Mouse (Mus musculus): Measurements from ENCODE around the gene Sept4. TPM values are rescaled to one million over a fixed set of nuclear protein-coding genes. Genes with fewer than 3 reads are reported as not detected.

Sept4 gene
- polyA plus RNA-seq, 1 experiment from 2014 or later = 12.0 TPM

- H3K4me3 ChIP-seq (ENCODE audit: low read depth, low read length) = no peak overlapping the region
- H3K9me3 ChIP-seq (replicated peaks; ENCODE audit: control insufficient read depth, low read length) = no peaks in the 10 kb centered on the region
- H3K9ac ChIP-seq (ENCODE audit: low read depth, low read length) = no peak overlapping the region
- ATAC-seq (ENCODE audit: low read depth) = no peak
- no peaks in the 10 kb centered on the region for H3K27me3 ChIP-seq (ENCODE audit: control insufficient read depth, insufficient read depth, low read depth, low read length)
- WGBS (ENCODE audit: insufficient replicate concordance) = 40% methylated on average over 3 of the region's 3 CpGs
- no peak overlapping the region for H3K4me2 ChIP-seq (ENCODE audit: low read depth, low read length)
- no peaks in the 10 kb centered on the region for H3K36me3 ChIP-seq (ENCODE audit: control insufficient read depth, insufficient read depth)
- H3K4me1 ChIP-seq (ENCODE audit: control insufficient read depth, low read depth, low read length) = no peaks in the 10 kb centered on the region
- H3K27ac ChIP-seq (ENCODE audit: low read length) = no peak overlapping the region
These were observed 25.8 kb upstream of the Sept4 start for GRCm38 (mm10) chr11:87542906-87543305.

- WGBS (ENCODE audit: insufficient replicate concordance) = 52% methylated on average over 4 of the region's 4 CpGs
- Histone ChIP-seq H3K4me3 (ENCODE audit: low read depth, low read length) (no peak overlapping the region), H3K9ac (ENCODE audit: low read depth, low read length) (no peak overlapping the region), H3K4me2 (ENCODE audit: low read depth, low read length) (no peak overlapping the region), H3K9me3 (replicated peaks; ENCODE audit: control insufficient read depth, low read length) (no peaks in the 10 kb centered on the region), H3K27me3 (ENCODE audit: control insufficient read depth, insufficient read depth, low read depth, low read length) (no peaks in the 10 kb centered on the region), H3K36me3 (ENCODE audit: control insufficient read depth, insufficient read depth) (no peaks in the 10 kb centered on the region), H3K4me1 (ENCODE audit: control insufficient read depth, low read depth, low read length) (no peaks in the 10 kb centered on the region; the same call in 1 of the 2 replicates), H3K27ac (ENCODE audit: low read length) (no peak overlapping the region)
- no peak for ATAC-seq (ENCODE audit: low read depth)
These were observed 15.4 kb upstream of the Sept4 start for GRCm38 (mm10) chr11:87553342-87553741.

DNA sequence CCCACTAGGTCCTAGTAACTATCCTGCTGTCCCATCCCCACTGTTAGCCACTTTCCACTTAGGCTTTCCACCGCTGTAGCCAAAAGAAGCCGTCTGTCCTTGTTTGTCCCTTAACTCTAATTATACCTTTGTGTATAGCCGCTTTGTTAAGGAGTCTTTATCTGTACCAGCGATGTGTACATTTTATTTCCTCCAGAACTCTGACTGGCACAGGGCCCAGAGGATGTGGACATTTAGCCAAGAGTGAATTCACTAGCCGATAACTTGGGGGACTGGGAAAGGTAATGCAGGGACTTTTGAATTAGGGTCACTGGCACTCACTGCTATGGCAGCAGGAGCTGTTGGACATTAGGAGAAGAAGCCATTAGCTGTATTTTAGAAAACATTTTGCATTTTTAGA, 14.3 kb upstream of the Sept4 start:
- no peaks in the 10 kb centered on the region for H3K9me3 ChIP-seq (replicated peaks; ENCODE audit: control insufficient read depth, low read length)
- H3K27ac ChIP-seq (ENCODE audit: low read length) = no peak overlapping the region
- WGBS (ENCODE audit: insufficient replicate concordance) = 56% methylated on average over 5 of the region's 5 CpGs
- no peak overlapping the region for H3K9ac ChIP-seq (ENCODE audit: low read depth, low read length)
- H3K4me3 ChIP-seq (ENCODE audit: low read depth, low read length) = no peak overlapping the region
- no peak for ATAC-seq (ENCODE audit: low read depth)
- no peaks in the 10 kb centered on the region for H3K27me3 ChIP-seq (ENCODE audit: control insufficient read depth, insufficient read depth, low read depth, low read length)
- no peak overlapping the region for H3K4me2 ChIP-seq (ENCODE audit: low read depth, low read length)
- no peaks in the 10 kb centered on the region; the same call in 1 of the 2 replicates for H3K4me1 ChIP-seq (ENCODE audit: control insufficient read depth, low read depth, low read length)
- no peaks in the 10 kb centered on the region for H3K36me3 ChIP-seq (ENCODE audit: control insufficient read depth, insufficient read depth)

DNA sequence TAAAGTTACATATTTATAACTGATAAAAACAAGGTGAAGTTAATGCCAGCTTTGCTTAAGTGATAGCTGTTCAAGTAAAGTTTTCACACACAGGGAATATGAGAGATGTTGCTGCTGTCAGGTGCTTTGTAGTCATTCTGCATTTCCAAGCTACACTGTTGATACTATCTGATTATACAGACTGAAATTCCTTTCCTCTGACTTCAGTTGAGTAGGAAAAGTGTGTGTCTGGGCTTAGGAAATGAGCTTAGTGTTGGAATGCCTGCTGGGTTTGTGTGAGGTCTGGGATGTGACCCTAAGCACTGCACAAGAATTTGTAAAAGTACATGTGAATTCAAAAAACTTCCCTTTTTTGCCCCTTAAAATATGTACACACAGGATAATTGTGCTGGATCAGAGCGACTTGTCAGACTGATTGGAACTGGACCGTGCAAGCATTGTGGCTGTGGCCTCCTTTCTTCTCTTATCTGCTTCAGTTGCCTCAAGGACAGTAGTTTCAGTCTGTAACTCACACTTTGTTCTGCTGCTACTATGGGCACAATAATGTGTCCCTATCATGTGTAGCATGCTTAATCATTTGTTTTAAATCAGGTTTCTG, 13.5 kb upstream of the Sept4 start:
- Histone ChIP-seq H3K4me1 (ENCODE audit: control insufficient read depth, low read depth, low read length) (no peaks in the 10 kb centered on the region; the same call in 1 of the 2 replicates), H3K4me2 (ENCODE audit: low read depth, low read length) (no peak overlapping the region), H3K27ac (ENCODE audit: low read length) (no peak overlapping the region), H3K4me3 (ENCODE audit: low read depth, low read length) (no peak overlapping the region), H3K27me3 (ENCODE audit: control insufficient read depth, insufficient read depth, low read depth, low read length) (no peaks in the 10 kb centered on the region), H3K36me3 (ENCODE audit: control insufficient read depth, insufficient read depth) (no peaks in the 10 kb centered on the region), H3K9me3 (replicated peaks; ENCODE audit: control insufficient read depth, low read length) (no peaks in the 10 kb centered on the region), H3K9ac (ENCODE audit: low read depth, low read length) (no peak overlapping the region)
- no peak for ATAC-seq (ENCODE audit: low read depth)
- WGBS (ENCODE audit: insufficient replicate concordance) = 10% methylated on average over 2 of the region's 2 CpGs

DNA sequence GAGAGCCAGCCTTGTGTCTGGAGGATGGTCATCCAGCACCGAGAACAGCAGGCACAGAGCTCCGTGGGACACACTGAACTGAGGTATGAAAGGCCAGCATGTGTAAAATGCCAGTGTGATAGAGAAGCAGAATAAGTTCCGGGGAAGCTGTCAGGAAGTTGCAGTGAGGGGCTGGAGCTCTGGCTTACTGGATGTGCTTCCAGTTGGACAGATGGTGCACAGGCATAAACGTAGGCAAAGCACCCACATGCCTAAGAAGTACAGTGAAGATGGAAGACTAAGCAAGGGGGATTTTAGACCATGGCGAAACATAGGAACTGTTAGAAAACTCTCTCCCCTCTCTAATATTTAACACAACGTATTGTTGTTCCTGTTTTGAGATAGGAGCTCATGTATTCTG, 7.5 kb upstream of the Sept4 start:
- 58% methylated on average over 6 of the region's 6 CpGs for WGBS (ENCODE audit: insufficient replicate concordance)
- no peak overlapping the region for H3K27ac ChIP-seq (ENCODE audit: low read length)
- ATAC-seq (ENCODE audit: low read depth) = no peak

DNA sequence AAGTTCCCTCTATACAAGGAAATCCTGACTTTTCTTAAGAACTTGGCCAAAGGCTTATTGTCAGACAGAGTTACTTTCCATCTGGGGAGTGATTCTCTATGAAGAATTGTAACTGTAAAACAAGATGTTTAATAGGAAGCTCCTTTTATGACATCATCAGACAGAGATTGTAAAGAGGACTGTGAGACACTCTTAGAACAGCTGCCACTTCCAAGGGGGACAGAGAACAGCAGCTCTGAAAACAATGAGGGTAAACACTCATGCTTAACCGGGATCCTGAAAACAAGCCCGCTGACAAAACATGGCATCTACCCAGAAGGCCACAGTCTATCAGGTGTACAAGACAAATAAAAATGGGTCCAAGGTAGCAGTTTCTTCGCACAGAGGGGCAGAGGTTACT, 2.2 kb upstream of the Sept4 start, which contains the start of gene Gm11492:
TSS of gene Gm11492 (plus strand) at position 153 of the 400 bp plus-strand sequence.
- Histone ChIP-seq H3K4me3 (ENCODE audit: low read depth, low read length) (no peak within 1 kb of the TSS), H3K4me2 (ENCODE audit: low read depth, low read length) (no peak within 1 kb of the TSS), H3K36me3 (ENCODE audit: control insufficient read depth, insufficient read depth) (no peaks in the 10 kb centered on the region), H3K27ac (ENCODE audit: low read length) (no peak within 1 kb of the TSS), H3K4me1 (ENCODE audit: control insufficient read depth, low read depth, low read length) (no peaks in the 10 kb centered on the region), H3K9me3 (replicated peaks; ENCODE audit: control insufficient read depth, low read length) (no peaks in the 10 kb centered on the region), H3K27me3 (ENCODE audit: control insufficient read depth, insufficient read depth, low read depth, low read length) (no peaks in the 10 kb centered on the region), H3K9ac (ENCODE audit: low read depth, low read length) (no peak within 1 kb of the TSS)
- WGBS (ENCODE audit: insufficient replicate concordance) = 59% methylated on average over 3 of the region's 3 CpGs
- no peak for ATAC-seq (ENCODE audit: low read depth)

More for the DNA sequence above, 7.5 kb upstream of the Sept4 start:
- no peaks in the 10 kb centered on the region for H3K36me3 ChIP-seq (ENCODE audit: control insufficient read depth, insufficient read depth)
- no peak overlapping the region for H3K4me3 ChIP-seq (ENCODE audit: low read depth, low read length)
- no peaks in the 10 kb centered on the region for H3K27me3 ChIP-seq (ENCODE audit: control insufficient read depth, insufficient read depth, low read depth, low read length)
- H3K9ac ChIP-seq (ENCODE audit: low read depth, low read length) = no peak overlapping the region
- H3K9me3 ChIP-seq (replicated peaks; ENCODE audit: control insufficient read depth, low read length) = no peaks in the 10 kb centered on the region
- H3K4me2 ChIP-seq (ENCODE audit: low read depth, low read length) = no peak overlapping the region
- no peaks in the 10 kb centered on the region for H3K4me1 ChIP-seq (ENCODE audit: control insufficient read depth, low read depth, low read length)

DNA sequence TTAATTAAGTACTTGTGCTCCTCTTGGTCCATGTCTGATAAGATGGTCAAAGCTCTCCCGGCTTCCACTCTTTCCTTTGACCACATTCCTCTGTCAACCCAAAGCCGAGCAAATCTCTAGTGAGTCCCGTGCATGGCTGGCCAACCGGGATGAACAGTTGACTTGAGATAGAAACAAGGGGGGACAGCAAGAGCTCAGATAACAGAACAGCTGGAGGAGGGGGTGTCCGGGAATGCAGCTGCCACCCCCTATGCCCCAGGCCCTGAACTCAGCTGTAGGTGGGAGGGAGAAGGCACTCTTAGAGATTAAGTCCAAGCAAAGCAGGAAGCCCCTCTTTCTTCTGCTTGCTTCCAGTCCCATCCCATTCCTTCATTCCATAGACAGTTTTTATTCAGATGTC, 2.0 kb downstream of the Sept4 start:
- Histone ChIP-seq H3K27me3 (ENCODE audit: control insufficient read depth, insufficient read depth, low read depth, low read length) (no peaks in the 10 kb centered on the region), H3K9ac (ENCODE audit: low read depth, low read length) (no peak overlapping the region), H3K27ac (ENCODE audit: low read length) (no peak overlapping the region), H3K4me1 (ENCODE audit: control insufficient read depth, low read depth, low read length) (no peaks in the 10 kb centered on the region), H3K36me3 (ENCODE audit: control insufficient read depth, insufficient read depth) (no peaks in the 10 kb centered on the region), H3K4me2 (ENCODE audit: low read depth, low read length) (no peak overlapping the region), H3K9me3 (replicated peaks; ENCODE audit: control insufficient read depth, low read length) (no peaks in the 10 kb centered on the region), H3K4me3 (ENCODE audit: low read depth, low read length) (no peak overlapping the region)
- WGBS (ENCODE audit: insufficient replicate concordance) = 54% methylated on average over 5 of the region's 5 CpGs
- no peak for ATAC-seq (ENCODE audit: low read depth)

GRCm38 (mm10) chr11:87571361-87571950, 2.8 kb downstream of the Sept4 start:
- 44% methylated on average over 1 of the region's 1 CpGs for WGBS (ENCODE audit: insufficient replicate concordance)
- no peak for ATAC-seq (ENCODE audit: low read depth)
- Histone ChIP-seq H3K4me1 (ENCODE audit: control insufficient read depth, low read depth, low read length) (no peaks in the 10 kb centered on the region), H3K9me3 (replicated peaks; ENCODE audit: control insufficient read depth, low read length) (no peaks in the 10 kb centered on the region), H3K4me3 (ENCODE audit: low read depth, low read length) (no peak overlapping the region), H3K36me3 (ENCODE audit: control insufficient read depth, insufficient read depth) (no peaks in the 10 kb centered on the region), H3K9ac (ENCODE audit: low read depth, low read length) (no peak overlapping the region), H3K27ac (ENCODE audit: low read length) (no peak overlapping the region), H3K27me3 (ENCODE audit: control insufficient read depth, insufficient read depth, low read depth, low read length) (no peaks in the 10 kb centered on the region), H3K4me2 (ENCODE audit: low read depth, low read length) (no peak overlapping the region)

- Histone ChIP-seq H3K9me3 (replicated peaks; ENCODE audit: control insufficient read depth, low read length) (no peaks in the 10 kb centered on the region), H3K4me3 (ENCODE audit: low read depth, low read length) (no peak overlapping the region), H3K4me2 (ENCODE audit: low read depth, low read length) (no peak overlapping the region), H3K36me3 (ENCODE audit: control insufficient read depth, insufficient read depth) (no peaks in the 10 kb centered on the region), H3K27ac (ENCODE audit: low read length) (no peak overlapping the region), H3K4me1 (ENCODE audit: control insufficient read depth, low read depth, low read length) (peaks cover 12% of the 10 kb centered on the region), H3K9ac (ENCODE audit: low read depth, low read length) (no peak overlapping the region), H3K27me3 (ENCODE audit: control insufficient read depth, insufficient read depth, low read depth, low read length) (no peaks in the 10 kb centered on the region)
- WGBS (ENCODE audit: insufficient replicate concordance) = 73% methylated on average over 7 of the region's 7 CpGs
- no peak for ATAC-seq (ENCODE audit: low read depth)
These were observed 5.0 kb downstream of the Sept4 start for GRCm38 (mm10) chr11:87573751-87574150.
